ENCODE assay signal across 9 mouse cellular contexts in genomic region chr10:99152063-99152462, GRCm38 (mm10). TPM values are rescaled to one million over a fixed set of nuclear protein-coding genes. Genes with fewer than 3 reads are reported as not detected.
DNase-seq lines count a peak whose midpoint lies in the region; ATAC-seq and TF ChIP-seq lines count a peak whose summit lies in the region.
"Had no signal": no experiment of that assay in that cellular context is flagged by ENCODE, and none has a peak within 500 bp of the region (broad histone marks: within the 10 kb centered on the region; RNA-seq: fewer than 3 reads in every experiment).

No protein-coding gene starts in this region.

- no peak for TF ChIP-seq POLR2A in kidney, adult 2 months (IDR thresholded peaks at IDR 0.05; ENCODE audit: low read depth, low read length)

- intact Hi-C loops in gastrocnemius, postnatal 36 days (cut with DNase I) = loop anchor here (5.0 kb wide), 1 partner anchor 45 kb away; the partner anchor contains the start of genes Galnt4 and Poc1b

- H3K36me3 ChIP-seq in kidney, adult 2 months (ENCODE audit: control insufficient read depth, insufficient read depth, low read length) = no peaks in the 10 kb centered on the region

- H3K27me3 ChIP-seq in kidney, adult 2 months (replicated peaks; ENCODE audit: control insufficient read depth, insufficient read depth, low read length) = no peaks in the 10 kb centered on the region

- peak; percentile 75 for ATAC-seq in CD4-positive, CD25-positive, alpha-beta regulatory T cell, adult 4 months
- peak; percentile 79 for ATAC-seq in granulocyte monocyte progenitor cell, adult 5-6 weeks (replicated peaks; ENCODE audit: poor library complexity, severe bottlenecking)
- no peak for ATAC-seq in cerebellum, adult (ENCODE audit: insufficient number of reproducible peaks, low FRiP score, low TSS enrichment)

- H3K4me1 ChIP-seq in kidney, adult 2 months (ENCODE audit: control insufficient read depth, insufficient read depth, low read length) = no peaks in the 10 kb centered on the region

- 80% methylated on average over 6 of the region's 6 CpGs for WGBS in kidney, adult 2 months

- TF ChIP-seq CTCF in kidney, adult 2 months (conservative IDR thresholded peaks at IDR 0.05; ENCODE audit: insufficient read depth, insufficient read length, low read depth, low read length) = peak; percentile 67

- no peak overlapping the region for H3K27ac ChIP-seq in kidney, adult 2 months (ENCODE audit: insufficient read depth, low read depth, low read length)

- H3K4me3 ChIP-seq in kidney, adult 2 months (ENCODE audit: insufficient read depth, low read depth, low read length) = no peak overlapping the region
- H3K4me3 ChIP-seq: erythroblast, embryonic 14.5 days had no signal

- peak; percentile 53 for DNase-seq in kidney, adult 2 months
- DNase-seq in kidney, adult 11 months = no peak
- DNase-seq in natural killer cell, adult 2 months (ENCODE audit: low spot score in 2 of 2) = peak; percentile 35 to 58
- no peak for DNase-seq in gastrocnemius, postnatal 36 days
- no peak for DNase-seq in frontal cortex, postnatal 25 days (ENCODE audit: low spot score in 2 of 2)

RNA-seq across cellular contexts. Expression of gene Phxr2, which starts 25.9 kb away (rescaled TPM):
- not detected in 2 replicates for polyA plus RNA-seq in kidney, adult 2 months (2012; rRNA removed)
- polyA plus RNA-seq in CD4-positive, CD25-positive, alpha-beta regulatory T cell, adult 4 months (2017; shearing (Covaris generic)) = under 1 TPM in 1 of 2 experiments, not detected in 1; 0.47 TPM
- total RNA-seq in granulocyte monocyte progenitor cell, adult 5-6 weeks (2014; fragmentation: Nextera tagmentation) = 0.49 TPM in 1 of 2 replicates, not detected in the other
- not detected in 2 replicates for total RNA-seq in granulocyte monocyte progenitor cell, adult 5-6 weeks (2017)
- total RNA-seq in gastrocnemius, postnatal 36 days (2021) = not detected
- polyA plus RNA-seq: erythroblast, embryonic 14.5 days had no signal

RNA-seq across cellular contexts. Expression of gene Galnt4, which starts 44.1 kb away (rescaled TPM):
- 1.7 and 1.8 TPM in 2 replicates for polyA plus RNA-seq in kidney, adult 2 months (2012; rRNA removed)
- 1 to 10 TPM; 2.8 to 3.3 TPM for polyA plus RNA-seq in CD4-positive, CD25-positive, alpha-beta regulatory T cell, adult 4 months (2017; shearing (Covaris generic))
- 6.5 and 8.3 TPM in 2 replicates for total RNA-seq in granulocyte monocyte progenitor cell, adult 5-6 weeks (2014; fragmentation: Nextera tagmentation)
- total RNA-seq in granulocyte monocyte progenitor cell, adult 5-6 weeks (2017) = 12.2 and 14.5 TPM in 2 replicates
- 1 to 10 TPM; 1.2 to 1.5 TPM for total RNA-seq in gastrocnemius, postnatal 36 days (2021)

RNA-seq across cellular contexts. Expression of gene Poc1b, which starts 45.2 kb away (rescaled TPM):
- polyA plus RNA-seq in kidney, adult 2 months (2012; rRNA removed) = 6.9 and 10.2 TPM in 2 replicates
- polyA plus RNA-seq in CD4-positive, CD25-positive, alpha-beta regulatory T cell, adult 4 months (2017; shearing (Covaris generic)) = 10 to 100 TPM; 10.0 TPM
- total RNA-seq in granulocyte monocyte progenitor cell, adult 5-6 weeks (2014; fragmentation: Nextera tagmentation) = 42.6 and 55.4 TPM in 2 replicates
- total RNA-seq in granulocyte monocyte progenitor cell, adult 5-6 weeks (2017) = 13.4 and 14.6 TPM in 2 replicates
- total RNA-seq in gastrocnemius, postnatal 36 days (2021) = 1 to 10 TPM; 3.7 to 3.8 TPM

Comparison
In these comparisons a context has a peak if more than half of its experiments do, and no peak if none do; other contexts are left out.
1. DNase-seq: peak in kidney, adult 2 months (single experiment) and natural killer cell, adult 2 months (2 of 2); none in kidney, adult 11 months (single experiment), gastrocnemius, postnatal 36 days (0 of 2) and frontal cortex, postnatal 25 days (0 of 2).